Mouse (Mus musculus): ENCODE data around the gene Aasdh.

The Aasdh gene

GRCm38 (mm10) chr5:76839786-76840185 lies 65.5 kb downstream of the Aasdh start:
- DNase-seq = no peak

GRCm38 (mm10) chr5:76837018-76837417 lies 68.3 kb downstream of the Aasdh start:
- no peak for DNase-seq

- no peak for DNase-seq
Measured at GRCm38 (mm10) chr5:76832529-76833210, 72.6 kb downstream of the Aasdh start.

- no peak for DNase-seq
Measured at GRCm38 (mm10) chr5:76828527-76829240, 76.6 kb downstream of the Aasdh start.

Measured in cerebellum, adult 18-20 months (tissue).